Mouse (Mus musculus) right cerebral cortex, postnatal 4 days (tissue): Measurements from ENCODE around the gene Zbtb16.

Source experiments
- DNase-seq: peaks from one replicate; pipeline ENCODE4 v3.0.0-alpha.2; 2022

Gene Zbtb16

DNA sequence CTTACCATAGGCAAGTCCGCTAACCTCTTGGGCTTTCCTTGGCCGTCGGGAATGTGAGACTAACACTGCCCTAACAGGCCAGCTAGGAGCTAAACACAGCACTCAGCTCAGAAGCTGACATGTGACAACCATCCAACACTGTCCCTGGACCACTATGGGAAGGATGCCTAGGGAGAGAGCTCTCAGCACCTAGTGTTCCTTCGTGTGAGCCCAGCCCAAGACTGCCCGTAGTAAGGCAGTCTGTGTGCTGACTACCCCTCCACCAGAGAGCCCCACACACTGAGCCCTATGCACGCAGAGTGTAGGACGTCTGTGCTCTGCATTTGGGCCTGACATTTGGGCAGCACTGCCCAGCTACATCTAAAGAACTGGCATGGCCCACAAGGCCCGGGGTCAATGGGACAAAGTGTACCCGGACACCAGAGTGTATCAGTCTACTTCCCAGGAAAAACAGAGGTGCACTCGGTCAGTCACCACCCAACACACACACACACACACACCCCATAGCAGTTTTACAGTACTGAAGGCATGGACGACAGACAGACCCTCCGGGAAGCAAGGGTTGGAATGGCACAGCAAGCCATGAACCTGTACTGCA lies 11.4 kb downstream of the Zbtb16 start:
- DNase-seq: no peak

DNA sequence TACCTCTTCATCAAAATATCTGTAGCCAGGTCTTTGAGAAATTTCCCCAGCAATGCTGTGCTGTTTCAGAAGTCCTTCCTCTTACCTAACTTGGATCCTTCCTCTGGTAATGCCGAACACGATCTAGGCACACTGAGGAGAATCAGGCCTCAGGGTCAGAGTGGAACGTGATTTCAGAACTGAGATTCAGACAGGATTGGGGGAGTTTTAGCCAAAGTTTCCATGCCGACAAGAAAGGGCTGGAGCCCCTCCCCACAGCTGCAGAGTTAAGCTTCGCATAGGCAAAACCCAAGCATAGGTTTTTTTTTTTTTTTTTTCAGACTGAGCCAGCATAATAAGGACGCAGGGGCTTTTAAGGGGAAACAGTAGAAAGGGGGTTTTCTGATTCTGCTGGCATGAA lies 12.2 kb downstream of the Zbtb16 start:
- DNase-seq: no peak

DNA sequence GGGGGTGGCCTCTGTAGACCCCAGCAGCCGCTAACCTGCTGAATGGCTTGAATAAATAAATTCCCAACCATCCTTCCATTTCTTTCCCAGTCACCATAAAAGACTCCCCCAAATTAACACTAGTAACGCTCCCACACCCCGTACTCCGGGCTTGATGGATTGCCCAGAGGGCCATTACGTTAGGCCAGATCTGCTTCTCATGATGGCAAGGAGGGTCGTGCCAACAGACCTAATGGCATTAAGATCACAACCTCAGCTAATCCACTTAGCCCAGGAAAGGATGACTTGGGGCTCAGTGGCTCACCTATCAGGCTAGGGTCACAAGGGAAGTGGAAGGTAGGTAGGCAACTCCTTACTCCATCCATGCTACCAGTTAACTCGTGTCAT lies 12.7 kb downstream of the Zbtb16 start:
- no peak for DNase-seq

DNA sequence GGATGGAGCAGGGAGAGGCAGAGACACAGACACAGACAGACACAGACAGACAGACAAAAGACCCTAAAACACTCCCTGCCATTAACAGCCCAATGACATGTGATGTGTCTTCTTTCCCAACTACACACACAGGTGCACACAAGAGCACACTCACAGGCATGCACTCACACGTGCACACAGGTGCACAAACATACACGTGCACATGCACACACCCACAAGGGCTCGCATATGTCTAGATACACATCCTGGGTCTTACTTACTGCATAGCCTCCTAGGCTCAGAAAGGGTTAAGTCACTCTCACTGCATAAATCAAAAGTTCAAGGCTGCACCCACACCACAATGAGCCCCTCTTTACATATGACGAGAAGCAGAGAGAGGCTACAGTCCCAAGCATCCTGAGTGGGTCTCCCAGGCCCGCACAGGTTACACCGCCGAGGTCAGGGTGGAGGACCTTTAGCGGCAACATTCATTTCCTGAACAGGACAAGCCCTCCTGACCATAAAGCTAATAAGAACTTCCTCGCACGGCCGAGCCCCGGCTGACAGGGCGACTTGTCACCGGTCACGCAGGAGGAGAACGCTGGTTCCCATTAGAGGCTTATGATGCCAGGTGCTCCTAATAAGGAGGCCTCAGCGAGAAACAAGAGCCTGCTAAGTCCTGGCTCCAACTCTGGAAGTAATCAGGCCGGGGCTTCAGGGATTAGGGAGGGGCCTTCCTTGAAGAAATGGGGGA lies 13.3 kb downstream of the Zbtb16 start:
- no peak for DNase-seq

DNA sequence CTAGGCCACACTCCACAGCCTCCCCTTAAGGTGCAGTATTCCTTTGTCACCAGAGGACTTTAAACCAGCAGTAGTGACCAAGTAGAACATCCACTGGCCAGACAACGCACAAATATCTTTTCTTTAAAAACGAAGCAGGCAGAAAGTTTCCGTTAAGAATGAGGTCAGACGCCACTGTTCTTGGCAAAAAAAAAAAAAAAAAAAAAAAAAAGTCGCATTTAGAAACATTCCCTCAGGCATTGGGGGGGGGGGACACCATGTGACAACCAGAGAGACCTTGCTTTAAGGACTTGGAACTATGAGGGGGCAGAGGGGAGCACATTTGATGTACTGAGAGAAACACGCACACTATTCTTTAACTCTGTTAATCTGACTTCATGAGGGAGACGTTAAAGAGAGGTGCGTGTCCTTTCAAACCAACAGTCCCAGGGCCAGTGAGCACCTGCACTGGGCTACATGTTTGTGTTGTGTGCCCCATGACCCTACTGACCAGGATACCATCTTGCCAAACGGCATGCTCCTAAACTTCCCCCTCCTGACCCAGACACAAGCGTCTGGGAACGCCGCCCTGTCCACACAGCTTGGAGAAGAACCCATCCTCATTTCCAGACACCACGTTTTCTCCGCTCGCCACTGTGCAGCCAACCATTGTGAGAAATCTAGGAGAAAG lies 14.0 kb downstream of the Zbtb16 start:
- DNase-seq: no peak

DNA sequence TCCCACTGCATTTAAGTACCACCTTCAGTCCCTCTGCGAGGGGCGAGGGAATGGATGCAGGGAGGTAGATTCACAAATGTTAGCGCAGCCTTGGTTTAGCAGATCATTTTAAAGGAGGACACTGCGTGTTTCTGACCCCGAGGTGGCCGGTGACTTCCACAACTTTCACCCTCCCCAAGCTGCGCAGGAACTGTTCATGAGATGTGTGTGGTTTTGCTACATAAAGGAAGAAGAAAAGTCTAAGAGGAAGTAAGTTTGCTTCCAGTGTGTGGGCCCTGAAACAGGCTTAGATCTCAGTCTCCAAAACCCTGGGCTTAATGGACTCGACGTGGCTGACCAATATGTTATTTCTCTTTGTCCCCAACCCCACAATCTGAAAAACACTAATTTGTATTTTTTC lies 14.6 kb downstream of the Zbtb16 start:
- no peak for DNase-seq

DNA sequence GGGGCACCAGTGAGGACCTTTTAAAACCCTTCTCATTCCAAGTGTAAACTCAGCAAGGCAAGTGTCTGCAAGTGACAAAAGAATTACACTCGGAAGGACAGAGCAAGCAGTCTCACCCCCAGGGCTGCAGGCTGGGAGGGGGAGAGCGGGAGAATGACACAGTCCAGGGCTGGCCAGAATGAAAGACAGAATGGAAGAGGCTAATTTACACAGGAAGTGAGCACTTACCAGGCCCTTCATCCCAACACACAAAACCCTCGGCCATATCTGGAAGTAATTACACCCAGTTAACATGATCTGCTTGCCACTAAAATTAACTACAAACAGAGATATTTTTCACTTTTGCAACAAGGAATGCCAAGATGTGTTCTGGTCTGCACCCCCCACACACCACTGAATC lies 15.2 kb downstream of the Zbtb16 start:
- DNase-seq: no peak

DNA sequence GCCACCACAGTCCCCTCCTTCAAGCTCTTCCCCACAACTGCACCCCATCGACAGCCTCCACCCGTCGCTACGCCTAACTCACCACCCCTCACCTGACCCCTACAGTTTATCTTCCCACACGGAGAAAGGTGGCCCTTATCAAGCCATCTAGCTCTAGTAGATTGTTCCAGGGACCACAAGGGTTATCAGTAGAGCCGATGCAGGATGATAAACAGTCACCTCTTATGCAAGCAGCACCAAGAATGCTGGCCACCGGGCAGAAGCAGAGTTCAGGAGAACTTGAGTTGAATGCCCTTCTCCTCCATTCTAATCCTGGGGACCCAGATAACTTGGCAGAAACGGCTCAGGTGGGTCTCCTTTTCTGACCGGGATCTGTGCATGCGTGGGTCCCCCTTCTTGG lies 16.3 kb downstream of the Zbtb16 start:
- no peak for DNase-seq

DNA sequence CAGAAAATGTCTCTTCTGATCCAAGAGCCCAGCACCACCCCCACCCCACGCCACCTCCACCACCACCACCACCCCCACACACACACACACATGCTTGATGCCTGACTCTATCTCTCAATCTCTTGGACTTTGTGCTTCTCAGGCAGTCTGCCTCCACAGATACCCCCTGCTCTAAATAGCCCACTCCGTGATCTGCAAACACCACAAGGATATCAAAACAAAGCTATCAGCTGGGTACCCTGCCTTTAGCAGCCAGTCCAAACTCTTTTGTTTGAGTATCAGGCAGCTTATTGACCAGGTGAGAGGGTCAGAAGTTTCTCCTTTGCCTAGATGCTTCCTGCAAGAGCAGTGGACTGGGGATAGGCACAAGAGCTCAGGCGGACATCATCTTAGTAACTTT lies 16.9 kb downstream of the Zbtb16 start:
- no peak for DNase-seq

DNA sequence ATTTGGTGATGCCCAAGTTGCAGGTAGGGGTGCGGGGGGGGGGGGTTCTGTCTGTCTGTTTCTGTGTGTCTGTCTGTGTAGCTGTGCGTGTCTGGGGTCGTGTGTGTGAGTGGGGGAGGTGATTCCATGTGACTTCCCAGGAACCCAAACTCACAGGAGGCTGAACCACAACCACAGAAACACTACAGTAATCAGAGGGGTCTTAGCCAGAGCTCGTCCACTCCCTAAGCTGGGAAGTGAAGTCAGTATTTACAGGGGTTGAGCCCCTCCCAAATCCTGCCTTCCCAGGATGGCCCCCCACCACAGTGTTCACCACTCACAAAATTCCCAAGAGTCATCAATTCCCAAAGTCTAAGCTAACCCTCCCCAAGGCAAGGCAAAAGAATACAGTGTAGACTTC lies 18.1 kb downstream of the Zbtb16 start:
- no peak for DNase-seq

DNA sequence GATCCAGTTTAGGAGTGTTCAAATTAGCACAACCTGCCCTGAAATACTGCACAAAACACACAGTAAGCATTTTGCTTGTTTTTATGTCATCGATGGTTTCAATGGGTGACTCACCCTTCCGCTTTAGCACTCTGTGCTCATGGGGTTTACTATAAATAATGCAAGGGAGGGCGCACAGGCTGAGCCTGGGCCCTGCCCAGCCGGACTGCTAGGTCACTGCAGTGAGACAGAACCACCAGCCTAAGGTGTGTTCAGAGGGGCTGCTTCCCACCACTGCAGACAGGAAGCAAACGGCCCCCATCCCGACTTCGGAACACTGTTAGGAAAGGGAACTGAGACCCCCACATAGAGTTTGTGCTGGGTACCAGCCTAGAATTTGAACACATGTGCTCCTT lies 18.6 kb downstream of the Zbtb16 start:
- no peak for DNase-seq

DNA sequence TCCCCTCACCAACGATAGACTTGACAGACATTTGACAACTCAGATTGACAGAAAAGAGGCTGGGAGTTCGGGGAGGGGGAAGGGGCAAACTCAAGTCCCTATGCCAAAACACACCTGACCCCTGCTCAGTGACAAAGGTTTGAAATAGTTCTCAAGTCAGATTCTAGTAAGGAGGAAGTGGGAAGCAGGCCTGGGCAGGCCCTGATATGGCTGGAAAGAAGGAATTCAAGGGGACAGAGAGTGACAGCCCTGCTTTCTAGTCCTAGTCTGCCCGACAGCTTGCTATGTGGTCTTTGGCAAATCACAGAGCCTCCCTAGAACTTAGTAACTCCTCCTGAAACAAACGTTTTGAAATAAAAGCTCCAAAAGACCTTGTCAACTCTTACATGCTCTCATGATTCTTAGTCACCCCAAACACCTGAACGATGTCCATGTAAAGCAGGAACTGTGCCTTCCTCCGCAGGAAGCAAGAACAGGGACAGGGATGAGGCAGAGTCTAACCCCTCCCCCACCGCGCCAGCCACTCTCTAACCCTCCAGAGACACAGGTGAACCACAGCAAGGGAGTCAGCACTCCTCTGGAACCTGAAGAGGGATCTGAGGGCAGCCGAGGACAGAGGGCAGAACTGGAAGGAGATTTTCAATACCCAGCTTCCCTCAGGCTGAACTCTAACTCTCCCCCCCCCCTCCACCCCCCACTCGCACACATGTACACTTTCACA lies 19.2 kb downstream of the Zbtb16 start:
- no peak for DNase-seq

DNA sequence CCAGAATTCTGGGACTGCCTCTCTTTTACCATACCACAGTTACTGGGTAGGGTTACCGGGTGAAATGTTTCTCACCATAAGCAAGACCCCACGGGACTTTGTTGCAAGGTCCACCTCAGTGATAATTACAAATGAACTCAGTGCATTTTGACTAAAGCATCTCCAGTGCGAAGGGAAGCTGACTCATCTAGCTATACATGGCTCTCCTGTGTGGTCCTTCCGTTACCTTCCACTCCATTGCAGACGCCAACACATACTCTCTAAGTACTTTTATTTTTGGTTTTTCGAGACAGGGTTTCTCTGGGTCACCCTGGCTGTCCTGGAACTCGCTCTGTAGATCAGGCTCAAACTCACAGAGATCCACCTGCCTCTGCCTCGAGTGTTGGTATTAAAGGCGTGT lies 19.9 kb downstream of the Zbtb16 start:
- no peak for DNase-seq

DNA sequence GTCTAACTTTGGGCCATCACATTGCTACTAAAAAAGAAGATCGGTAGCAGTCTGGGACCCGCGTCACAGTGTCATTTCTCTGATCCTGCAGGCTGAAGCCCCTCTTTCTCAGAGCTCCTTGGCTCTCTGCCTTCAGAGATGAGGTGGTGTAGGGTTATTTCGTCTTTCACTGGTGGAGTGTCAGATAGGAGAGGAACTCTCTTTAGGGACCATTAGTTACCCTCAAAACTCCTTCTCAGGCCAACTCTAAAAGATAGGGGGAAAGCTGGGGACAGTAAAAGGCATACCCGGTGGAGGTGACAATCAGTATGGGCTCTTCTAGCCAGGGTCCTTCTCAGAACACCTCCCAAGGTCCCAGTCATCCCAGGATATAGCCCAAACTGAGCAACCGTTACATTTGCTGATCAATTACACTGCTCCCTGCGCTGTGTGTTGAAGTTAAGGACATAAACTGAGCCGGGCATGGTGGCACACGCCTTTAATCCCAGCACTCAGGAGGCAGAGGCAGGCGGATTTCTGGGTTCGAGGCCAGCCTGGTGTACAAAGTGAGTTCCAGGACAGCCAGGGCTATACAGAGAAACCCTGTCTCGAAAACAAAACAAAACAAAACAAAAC lies 21.0 kb downstream of the Zbtb16 start:
- no peak for DNase-seq

DNA sequence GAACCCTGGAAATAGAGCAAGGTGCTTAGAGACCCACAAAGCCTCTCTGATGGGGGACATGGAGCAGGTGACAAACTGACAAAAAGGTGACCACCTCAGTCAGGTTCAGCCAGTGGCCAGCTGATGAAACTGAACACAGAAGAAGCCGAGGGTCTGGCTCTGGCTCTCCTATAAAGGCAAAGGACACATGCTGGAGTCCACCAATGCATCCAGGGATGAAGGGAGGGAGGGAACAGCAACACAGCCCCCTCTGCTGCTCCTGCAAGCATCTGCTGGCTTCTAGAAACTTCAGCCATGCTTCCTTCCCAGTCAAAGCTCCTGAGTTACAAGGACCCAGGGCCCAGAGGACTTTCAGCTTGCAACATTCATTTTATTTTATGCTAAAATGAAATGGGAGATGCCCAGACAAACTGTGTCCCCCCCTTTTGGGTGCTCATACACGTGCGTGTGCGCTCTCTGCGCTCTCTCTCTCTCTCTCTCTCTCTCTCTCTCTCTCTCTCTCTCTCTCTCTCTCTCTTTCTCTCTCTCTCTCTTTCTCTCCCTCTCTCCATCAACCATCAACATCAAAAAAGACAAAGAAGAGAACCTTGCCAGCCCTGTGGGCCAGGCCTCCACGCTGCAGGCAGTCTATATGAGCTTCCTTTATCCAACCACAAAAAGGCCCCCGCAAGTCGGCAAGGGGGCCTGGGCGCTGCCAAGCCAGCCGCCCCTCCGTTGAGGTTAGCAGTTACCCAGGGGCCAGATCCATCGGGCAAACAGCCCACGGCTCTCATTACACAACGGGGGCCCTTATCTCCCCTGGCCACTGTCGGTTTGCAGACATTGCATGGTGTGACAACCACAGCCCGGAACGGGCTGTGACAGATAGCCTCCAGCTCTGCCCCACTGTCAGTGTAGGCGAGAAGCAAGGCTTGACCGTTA lies 21.8 kb downstream of the Zbtb16 start:
- no peak for DNase-seq

DNA sequence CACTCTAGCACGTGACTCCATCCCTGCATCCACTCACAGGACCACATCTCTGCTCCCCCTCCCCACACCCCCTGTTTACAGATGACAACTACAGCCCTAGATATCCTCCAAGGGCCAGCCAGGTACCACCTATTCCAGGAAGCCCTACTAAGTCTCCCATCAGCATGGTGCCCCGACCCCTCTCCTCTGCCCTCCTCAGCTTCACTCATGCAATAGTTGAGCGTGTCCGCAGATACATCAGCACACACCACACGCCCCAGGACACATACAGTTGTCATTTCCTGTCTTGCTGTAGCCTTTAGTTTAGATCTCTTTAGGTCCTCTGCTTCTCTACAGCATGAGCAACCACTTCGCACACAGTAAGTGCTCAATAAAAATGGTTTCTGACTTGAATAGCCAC lies 23.7 kb downstream of the Zbtb16 start:
- DNase-seq: no peak

DNA sequence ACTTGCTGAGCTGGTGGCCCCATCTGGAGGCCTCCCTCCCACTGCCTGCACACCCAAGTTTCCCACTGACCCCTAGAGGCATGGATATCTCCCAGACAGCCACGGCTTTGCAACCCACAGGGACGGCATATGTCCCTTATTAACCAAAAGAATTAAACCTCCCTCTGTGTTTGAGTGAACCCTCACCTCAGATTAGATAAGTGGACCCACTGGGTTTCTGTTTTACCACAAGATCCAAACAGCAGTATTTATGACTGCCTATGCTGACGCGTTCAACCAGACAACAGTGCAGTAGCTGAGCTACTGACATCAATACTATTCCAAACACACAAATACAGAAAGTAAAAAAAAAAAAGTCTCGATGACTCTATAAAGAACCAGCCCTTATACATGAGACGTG lies 29.4 kb downstream of the Zbtb16 start:
- no peak for DNase-seq

DNA sequence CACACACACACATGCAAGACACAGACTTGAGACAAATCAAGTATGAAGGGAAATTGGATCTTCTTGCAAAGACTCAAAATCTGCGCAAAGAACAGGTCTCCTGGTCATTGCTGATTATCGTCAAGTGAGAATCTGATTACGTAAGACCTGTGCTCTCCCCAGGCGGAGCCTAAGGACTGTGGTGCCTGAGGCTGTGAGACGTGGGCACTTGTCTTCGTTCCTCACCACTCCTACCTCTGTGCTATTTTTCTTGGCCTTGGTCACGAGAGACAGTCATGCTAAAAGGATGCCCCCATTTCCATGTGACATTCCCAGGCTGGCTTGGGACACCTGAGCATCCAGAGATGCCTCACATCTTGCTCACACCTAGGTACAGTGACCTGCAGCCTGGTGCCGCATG lies 30.2 kb downstream of the Zbtb16 start:
- no peak for DNase-seq

DNA sequence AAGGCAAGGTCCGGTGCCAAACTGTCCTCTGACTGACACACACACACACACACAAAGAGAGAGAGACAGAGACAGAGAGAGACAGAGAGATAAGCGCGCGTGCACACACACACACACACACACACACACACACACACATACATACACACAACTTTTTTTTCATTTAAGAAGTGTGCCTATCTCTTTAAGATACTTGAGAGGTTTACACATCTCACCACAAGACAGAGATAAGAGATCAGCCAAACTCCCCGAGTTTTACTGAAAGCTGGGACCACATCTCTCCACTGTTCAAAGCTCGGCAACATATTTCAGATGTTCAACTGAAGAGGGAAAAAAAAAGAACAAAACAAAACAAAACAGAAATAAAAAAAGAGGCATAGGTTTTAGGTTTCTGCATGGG lies 31.5 kb downstream of the Zbtb16 start:
- no peak for DNase-seq

DNA sequence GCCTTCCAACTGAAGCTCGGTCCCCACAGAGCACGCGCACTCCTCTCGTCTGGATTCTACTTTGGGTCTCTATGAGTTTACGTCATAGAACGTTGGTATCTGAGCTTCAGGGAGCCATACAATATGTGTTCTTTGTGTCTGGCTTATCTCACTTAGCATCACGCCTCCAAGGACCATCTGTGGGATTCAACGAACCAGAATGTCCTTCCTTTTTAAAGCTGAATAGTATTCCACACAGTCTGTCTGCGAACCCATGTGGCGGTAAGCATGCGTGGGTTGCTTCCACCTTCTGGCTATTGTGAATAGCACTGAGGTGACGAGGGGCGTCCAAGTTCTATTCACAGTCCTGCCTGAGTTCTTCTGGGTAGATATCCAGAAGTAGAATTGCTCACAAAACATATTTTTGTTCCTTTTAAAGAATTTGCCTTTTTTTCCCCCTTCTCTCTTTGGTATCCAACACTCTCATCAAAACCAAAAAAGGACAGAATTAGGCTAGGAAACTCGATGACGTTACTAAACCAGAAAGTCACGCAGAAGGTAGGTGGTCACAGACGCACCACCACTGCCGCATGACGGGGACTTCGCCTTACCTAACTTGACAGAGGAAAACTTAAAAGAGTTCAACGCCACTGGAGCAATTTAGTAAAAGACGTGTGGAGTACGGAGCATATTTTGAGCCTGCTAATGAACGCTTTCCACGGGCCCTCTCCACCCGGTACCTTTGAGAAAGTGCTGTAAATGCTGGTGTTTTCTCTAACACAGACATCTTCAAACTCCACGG lies 32.4 kb downstream of the Zbtb16 start:
- no peak for DNase-seq

DNA sequence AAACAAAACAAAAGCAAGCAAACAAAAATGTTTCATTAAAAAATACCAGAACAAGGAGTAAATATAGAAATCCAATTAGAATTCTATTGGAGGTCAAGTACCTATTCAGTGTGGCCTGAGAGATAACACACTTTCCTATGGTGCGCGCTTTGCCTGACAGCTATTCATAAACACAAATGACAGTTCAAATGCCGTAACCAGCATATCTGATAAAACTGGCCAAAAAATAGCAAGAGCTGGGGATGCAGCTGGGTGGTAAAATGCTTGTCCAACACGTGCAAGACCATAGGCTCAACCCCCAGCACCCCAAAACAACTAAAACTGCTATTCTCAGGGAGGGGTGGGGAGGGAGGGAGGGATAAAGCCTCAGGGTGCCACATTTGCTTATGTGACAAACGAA lies 33.6 kb downstream of the Zbtb16 start:
- no peak for DNase-seq

DNA sequence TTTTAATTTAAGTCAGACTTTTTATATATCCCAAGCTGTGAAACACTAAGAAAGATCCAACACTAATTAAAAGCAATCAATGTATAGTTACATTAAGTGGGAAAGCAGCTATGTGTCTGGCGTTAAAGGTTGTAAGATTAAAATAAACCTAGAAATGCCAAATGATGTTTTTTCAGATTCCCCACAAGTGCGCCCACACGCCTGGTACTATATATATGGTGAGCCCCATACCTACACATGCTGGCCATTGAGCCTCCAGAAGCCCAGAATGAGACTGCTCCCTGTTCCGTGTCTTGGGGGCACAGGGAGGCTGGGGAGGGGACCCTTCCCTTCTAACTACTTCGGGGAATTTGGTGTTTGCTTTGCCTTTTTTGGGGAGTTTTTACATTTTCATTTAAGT lies 34.7 kb downstream of the Zbtb16 start:
- DNase-seq: no peak
